In genomic region chr10:130536101-130536500, GRCm38 (mm10) we compare ENCODE assay signal across 9 mouse cellular contexts. TPM values are rescaled to one million over a fixed set of nuclear protein-coding genes. Genes with fewer than 3 reads are reported as not detected.
DNase-seq lines count a peak whose midpoint lies in the region; ATAC-seq lines count a peak whose summit lies in the region.
"Had no signal": no experiment of that assay in that cellular context is flagged by ENCODE, and none has a peak within 500 bp of the region (broad histone marks: within the 10 kb centered on the region; RNA-seq: fewer than 3 reads in every experiment).

No protein-coding gene starts in this region.

- no peak overlapping the region for H3K4me3 ChIP-seq in heart, embryonic 12.5 days
- H3K4me3 ChIP-seq: myocyte had no signal

- no peak overlapping the region for H3K27ac ChIP-seq in heart, embryonic 12.5 days (ENCODE audit: poor library complexity, severe bottlenecking)

- no peaks in the 10 kb centered on the region for H3K9me3 ChIP-seq in heart, embryonic 12.5 days (replicated peaks)

- 58% methylated on average over 3 of the region's 3 CpGs for WGBS in heart, embryonic 12.5 days

- no peak overlapping the region for H3K4me2 ChIP-seq in heart, embryonic 12.5 days

- H3K36me3 ChIP-seq in heart, embryonic 12.5 days, result no peaks in the 10 kb centered on the region

- ATAC-seq in heart, embryonic 12.5 days (ENCODE audit: insufficient number of reproducible peaks, low FRiP score), result no peak

- intact Hi-C loops in heart, postnatal 10 days (cut with DNase I), result no loop called here

- H3K4me1 ChIP-seq in heart, embryonic 12.5 days (replicated peaks), result no peaks in the 10 kb centered on the region

- no peaks in the 10 kb centered on the region for H3K27me3 ChIP-seq in heart, embryonic 12.5 days (replicated peaks)

- peak; percentile 5 to 18 for DNase-seq in heart, postnatal 10 days
- peak; percentile 66 for DNase-seq in CD4-positive, CD25-positive, alpha-beta regulatory T cell, adult 2 months (ENCODE audit: low read depth, low spot score)
- DNase-seq in adipocyte (ENCODE audit: low spot score), result peak; percentile 49
- peak; percentile 33 for DNase-seq in lung, postnatal 14 days
- DNase-seq in urinary bladder, postnatal 10 days (ENCODE audit: low spot score), result no peak
- DNase-seq in heart, adult 18-20 months, result no peak
- no peak for DNase-seq in cerebellum, adult 9-11 months

- no peak overlapping the region for H3K9ac ChIP-seq in heart, embryonic 12.5 days

RNA-seq across cellular contexts. Expression of gene Vmn2r87, which starts 38.9 kb away (rescaled TPM):
- total RNA-seq in heart, postnatal 10 days (2021), result not detected
- polyA plus RNA-seq in heart, embryonic 12.5 days (2016; fragmentation: Nextera tagmentation; extraction: Ambion mirVana), result not detected in 2 replicates
- not detected for total RNA-seq in heart, adult 18-20 months (2021)

Comparison
In these comparisons a context has a peak if more than half of its experiments do, and no peak if none do; other contexts are left out.
1. DNase-seq: peak in heart, postnatal 10 days (2 of 2), CD4-positive, CD25-positive, alpha-beta regulatory T cell, adult 2 months (single experiment), adipocyte (single experiment) and lung, postnatal 14 days (single experiment); none in urinary bladder, postnatal 10 days (single experiment), heart, adult 18-20 months (0 of 2) and cerebellum, adult 9-11 months (single experiment).